Mouse (Mus musculus) spleen, embryonic (tissue): ENCODE data around the gene Slc35a2.
"Not testable (repeated sequence)": the region's sequence is repeated elsewhere in the genome, so short reads cannot be mapped to it uniquely, and the experiment has no call there.

Source experiments
- CTCF ChIA-PET: fragments of 350-600 bp; sonication (Branson Sonifier 250); formaldehyde crosslinking; loops from one replicate; lab custom pipeline; 2022; lab: Charles Lee

Slc35a2 gene

GRCm38 (mm10) chrX:7907735-7908134, 23.9 kb downstream of the Slc35a2 start, which contains the start of gene Gm10491:
Gm10491 (minus strand) TSS chrX:7907835.
- CTCF ChIA-PET, result no interaction called here

GRCm38 (mm10) chrX:7909242-7909641, 25.4 kb downstream of the Slc35a2 start, which contains the start of gene Gm10490:
Gm10490 (plus strand) TSS chrX:7909542.
- CTCF ChIA-PET, result not testable (repeated sequence)

- CTCF ChIA-PET, result no interaction called here
Observed at GRCm38 (mm10) chrX:7910473-7910872, 26.6 kb downstream of the Slc35a2 start.

- CTCF ChIA-PET, result not testable (repeated sequence)
Observed at GRCm38 (mm10) chrX:7915669-7916068, 31.8 kb downstream of the Slc35a2 start.

- CTCF ChIA-PET, result not testable (repeated sequence)
Observed at GRCm38 (mm10) chrX:7917960-7918359, 34.1 kb downstream of the Slc35a2 start.

- CTCF ChIA-PET, result no interaction called here
Observed at GRCm38 (mm10) chrX:7919601-7920383, 36.0 kb downstream of the Slc35a2 start, which contains the start of gene Pcsk1n. Pcsk1n (plus strand) TSS chrX:7919822.

GRCm38 (mm10) chrX:7922032-7922431, 38.2 kb downstream of the Slc35a2 start:
- CTCF ChIA-PET, result no interaction called here

GRCm38 (mm10) chrX:7926266-7926665, 42.4 kb downstream of the Slc35a2 start:
- CTCF ChIA-PET, result no interaction called here

- CTCF ChIA-PET, result no interaction called here
Observed at GRCm38 (mm10) chrX:7927116-7927515, 43.3 kb downstream of the Slc35a2 start.

- CTCF ChIA-PET, result interaction anchor here (0.5 kb wide), 1 partner anchor 36 kb away, joined by 3 read pairs; no protein-coding TSS in a partner anchor
Observed at GRCm38 (mm10) chrX:7928270-7928790, 44.5 kb downstream of the Slc35a2 start, which contains the start of gene Eras. Eras (minus strand) TSS chrX:7928607.

- CTCF ChIA-PET, result no interaction called here
Observed at GRCm38 (mm10) chrX:7936874-7937273, 53.0 kb downstream of the Slc35a2 start.

GRCm38 (mm10) chrX:7937667-7938066, 53.8 kb downstream of the Slc35a2 start:
- CTCF ChIA-PET, result no interaction called here
